Mouse (Mus musculus) adrenal gland, postnatal 10 days (tissue): ENCODE results near the gene Olfr1204. TPM values are rescaled to one million over a fixed set of nuclear protein-coding genes. Genes with fewer than 3 reads are reported as not detected.

Source experiments
- DNase-seq: peaks from one replicate; pipeline ENCODE4 v3.0.0; 2021; ENCODE audit warnings: mixed read lengths
- long read RNA-seq, 2 experiments: library from polyadenylated mRNA; stranded (forward); transcript quantifications; one replicate each; pipeline ENCODE4 v2.0.0; 2021
- total RNA-seq, 2 experiments: library from RNA; stranded (reverse); gene quantifications; 2 replicates each; pipeline ENCODE4 v1.2.3; 2021

The Olfr1204 gene
- total RNA-seq, result not detected
- long read RNA-seq, experiment 1, result 0 reads
- long read RNA-seq, experiment 2, result 0 reads

DNA sequence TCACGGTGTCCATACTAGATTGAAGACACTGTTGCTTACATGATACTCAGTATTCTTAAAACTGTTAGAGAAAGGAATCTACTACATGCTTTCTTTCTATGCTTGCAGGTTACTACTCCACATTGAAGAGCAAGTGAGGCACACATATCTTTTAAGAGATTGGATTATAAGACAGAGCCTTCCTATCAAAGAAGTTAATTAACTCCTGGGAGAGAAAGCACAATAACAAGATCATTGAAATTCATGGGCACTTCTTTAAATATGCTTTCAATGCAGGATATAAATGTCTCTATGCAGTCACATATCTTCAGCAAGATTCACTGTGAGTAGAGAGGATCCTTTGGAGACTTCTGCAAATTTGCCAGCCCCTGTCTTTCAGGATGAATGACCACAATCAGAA lies at the start of gene Olfr1204:
Olfr1204 (plus strand) TSS at position 301 of the 400 bp plus-strand sequence.
- no peak for DNase-seq

DNA sequence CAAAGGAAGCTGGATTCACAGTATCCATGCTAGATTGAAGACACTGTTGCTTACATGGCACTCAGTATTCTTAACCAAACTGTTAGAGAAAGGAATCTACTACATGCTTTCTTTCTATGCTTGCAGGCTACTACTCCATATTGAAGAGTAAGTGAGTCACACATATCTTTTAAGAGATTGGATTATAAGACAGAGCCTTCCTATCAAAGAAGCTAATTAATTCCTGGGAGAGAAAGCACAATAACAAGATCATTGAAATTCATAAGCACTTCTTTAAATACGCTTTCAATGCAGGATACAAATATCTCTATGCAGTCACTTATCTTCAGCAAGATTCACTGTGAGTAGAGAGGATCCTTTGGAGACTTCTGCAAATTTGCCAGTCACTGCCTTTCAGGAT lies 34.9 kb upstream of the Olfr1204 start, which contains the start of gene Olfr1202:
Olfr1202 (plus strand) TSS at position 301 of the 400 bp plus-strand sequence.
- no peak for DNase-seq

DNA sequence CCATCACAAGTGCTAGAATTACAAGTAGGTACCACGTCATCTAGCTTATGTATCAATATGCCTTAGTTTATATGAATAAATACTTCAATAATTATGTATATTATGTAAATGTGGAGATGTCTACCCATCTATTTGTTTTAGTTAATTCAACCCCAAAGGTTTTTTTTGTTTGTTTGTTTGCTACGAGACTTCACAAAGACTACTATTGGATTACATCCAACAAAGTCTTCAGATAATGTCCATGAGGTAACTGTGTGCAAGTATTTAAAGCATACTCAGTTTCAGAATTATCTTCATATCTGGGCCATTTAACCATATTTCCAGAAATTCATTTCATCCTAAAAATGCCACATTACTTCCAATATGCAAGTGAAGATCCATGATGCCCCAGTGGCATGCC lies 19.7 kb upstream of the Olfr1204 start, which contains the start of gene Olfr1205:
Olfr1205 (plus strand) TSS at position 301 of the 400 bp plus-strand sequence.
- DNase-seq, result no peak

DNA sequence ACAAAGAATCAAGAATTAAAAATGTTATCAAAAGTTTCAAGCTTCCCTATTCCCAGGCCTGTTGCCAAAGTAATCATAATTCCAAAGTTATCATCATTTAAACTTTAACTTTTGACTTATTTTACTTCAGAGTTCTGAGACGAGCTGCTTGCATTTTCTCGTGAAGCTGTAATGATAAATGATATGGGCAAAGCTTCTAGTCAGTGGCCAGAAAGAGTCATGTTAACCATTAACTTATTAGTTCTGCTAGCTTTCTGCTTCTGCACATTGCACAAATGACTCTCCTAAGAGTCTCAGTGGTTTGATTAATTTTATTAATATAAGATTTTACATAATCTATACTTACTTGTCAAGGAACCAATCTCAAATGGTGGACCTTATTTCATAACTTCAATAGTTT lies 10.6 kb upstream of the Olfr1204 start:
- no peak for DNase-seq

DNA sequence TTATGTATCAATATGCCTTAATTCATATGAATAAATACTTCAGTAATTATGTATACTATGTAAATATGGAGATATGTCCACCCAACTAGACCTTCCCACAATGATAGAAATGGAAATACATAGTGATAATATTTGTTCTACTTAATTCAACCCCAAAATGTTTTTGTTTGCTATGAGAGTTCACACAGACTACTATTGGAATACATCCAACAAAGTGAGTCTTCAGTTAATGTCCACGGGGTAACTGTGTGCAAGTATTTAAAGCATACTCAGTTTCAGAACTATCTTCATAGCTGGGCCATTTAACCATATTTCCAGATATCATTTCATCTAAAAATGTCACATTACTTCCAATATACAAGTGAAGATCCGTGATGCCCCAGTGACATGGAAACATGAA lies 13.8 kb downstream of the Olfr1204 start, which contains the start of gene Olfr1206:
Olfr1206 (plus strand) TSS at position 301 of the 400 bp plus-strand sequence.
- no peak for DNase-seq

DNA sequence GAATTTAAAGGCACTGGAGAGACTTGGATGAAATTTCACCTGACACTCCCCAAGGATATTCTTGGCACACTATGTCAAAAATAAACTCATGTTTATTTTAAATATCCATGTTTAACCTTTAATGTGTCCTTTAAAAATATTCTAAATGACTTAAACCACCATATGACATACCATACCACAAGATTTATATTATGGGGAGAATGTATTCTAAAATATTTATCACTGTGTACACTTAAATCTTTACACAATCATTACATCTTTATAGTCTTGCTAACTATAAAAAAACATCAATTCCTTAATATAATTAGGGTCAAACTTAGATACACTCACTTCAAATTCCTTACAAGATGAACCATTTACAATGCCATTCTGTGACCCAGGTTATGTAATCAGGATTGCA lies 53.1 kb downstream of the Olfr1204 start, which contains the start of gene Olfr1208:
Olfr1208 (minus strand) TSS at position 101 of the 400 bp plus-strand sequence.
- no peak for DNase-seq

Other genes starting within 250 kb of the Olfr1204 start
- gene Olfr1191-ps1, start 208.8 kb upstream of the Olfr1204 start, total RNA-seq, result under 1 TPM in 1 of 2 experiments, not detected in 1; 0.06 TPM
- not detected for gene Olfr1192-ps1, start 200.8 kb upstream of the Olfr1204 start, total RNA-seq
- not detected for gene Olfr1193, start 173.7 kb upstream of the Olfr1204 start, total RNA-seq
- gene Olfr1195, start 160.1 kb upstream of the Olfr1204 start, total RNA-seq, result not detected
- not detected for gene Olfr1196, start 144.7 kb upstream of the Olfr1204 start, total RNA-seq
- not detected for gene Olfr1197, start 116.9 kb upstream of the Olfr1204 start, total RNA-seq
- not detected for gene Olfr1198, start 97.9 kb upstream of the Olfr1204 start, total RNA-seq
- gene Olfr1199, start 88.8 kb upstream of the Olfr1204 start, total RNA-seq, result not detected
- gene Olfr1200, start 78.8 kb upstream of the Olfr1204 start, total RNA-seq, result not detected
- gene Olfr1201, start 56.3 kb upstream of the Olfr1204 start, total RNA-seq, result not detected
- gene Olfr1202, start 34.8 kb upstream of the Olfr1204 start, total RNA-seq, result not detected
- gene Olfr1205, start 19.6 kb upstream of the Olfr1204 start, total RNA-seq, result not detected
- gene Olfr1206, start 13.9 kb downstream of the Olfr1204 start, total RNA-seq, result not detected
- not detected for gene Olfr1208, start 53.0 kb downstream of the Olfr1204 start, total RNA-seq
- gene Olfr1209, start 65.9 kb downstream of the Olfr1204 start, total RNA-seq, result not detected
- gene Olfr1211, start 88.8 kb downstream of the Olfr1204 start, total RNA-seq, result not detected
- gene Olfr1212, start 104.7 kb downstream of the Olfr1204 start, total RNA-seq, result not detected
- not detected for gene Gm13762, start 131.0 kb downstream of the Olfr1204 start, total RNA-seq
- not detected for gene Olfr1214, start 143.4 kb downstream of the Olfr1204 start, total RNA-seq
- gene Olfr1215, start 157.7 kb downstream of the Olfr1204 start, total RNA-seq, result not detected
- not detected for gene Olfr1216, start 169.0 kb downstream of the Olfr1204 start, total RNA-seq
- not detected for gene Olfr1217, start 182.8 kb downstream of the Olfr1204 start, total RNA-seq
- not detected for gene Olfr1218, start 211.9 kb downstream of the Olfr1204 start, total RNA-seq
- gene Olfr1219, start 234.2 kb downstream of the Olfr1204 start, total RNA-seq, result not detected